ENCODE assay signal across 21 mouse cellular contexts in genomic region chr2:178477228-178477627, GRCm38 (mm10). TPM values are rescaled to one million over a fixed set of nuclear protein-coding genes. Genes with fewer than 3 reads are reported as not detected.
"Had no signal": no experiment of that assay in that cellular context is flagged by ENCODE, and none has a peak within 500 bp of the region (broad histone marks: within the 10 kb centered on the region; RNA-seq: fewer than 3 reads in every experiment).

No protein-coding gene starts in this region.

- H3K9me3 ChIP-seq: limb, embryonic 10.5 days; limb, embryonic 13.5 days; liver, embryonic 15.5 days; stomach, embryonic 15.5 days had no signal

- H3K4me1 ChIP-seq: limb, embryonic 13.5 days; liver, embryonic 12.5 days; liver, embryonic 15.5 days; stomach, embryonic 15.5 days had no signal

- H3K36me3 ChIP-seq: limb, embryonic 10.5 days; limb, embryonic 13.5 days; liver, embryonic 12.5 days; liver, embryonic 15.5 days; stomach, embryonic 15.5 days had no signal

- H3K27me3 ChIP-seq: limb, embryonic 13.5 days; liver, embryonic 12.5 days; liver, embryonic 15.5 days; stomach, embryonic 15.5 days had no signal

- H3K9ac ChIP-seq: limb, embryonic 13.5 days; liver, embryonic 12.5 days; liver, embryonic 15.5 days; stomach, embryonic 15.5 days had no signal

- H3K4me3 ChIP-seq: layer of hippocampus, adult 2 months; limb, embryonic 10.5 days; limb, embryonic 13.5 days; liver, embryonic 12.5 days; liver, embryonic 15.5 days; stomach, embryonic 15.5 days had no signal

- H3K4me2 ChIP-seq: limb, embryonic 13.5 days; liver, embryonic 12.5 days; liver, embryonic 15.5 days; midbrain, embryonic 11.5 days; stomach, embryonic 15.5 days had no signal

- DNase-seq: kidney, adult 2 months; kidney, postnatal 25 days; layer of hippocampus, adult 9-11 months; liver; lung, adult 2 months; lung, postnatal 14 days; lung, postnatal 4 days; midbrain, embryonic 14.5 days; thymus, adult 18-20 months; thymus, postnatal 36 days had no signal

- ATAC-seq: intestine, postnatal 0 days; liver, embryonic 12.5 days had no signal

- H3K27ac ChIP-seq: kidney, postnatal 0 days; layer of hippocampus, adult 2 months; limb, embryonic 10.5 days; limb, embryonic 13.5 days; liver, embryonic 12.5 days; liver, embryonic 15.5 days; stomach, embryonic 15.5 days had no signal

RNA-seq across cellular contexts. Expression of gene Cdh26, which starts 46.9 kb away (rescaled TPM):
- total RNA-seq: megakaryocyte progenitor cell, adult 5-6 weeks; megakaryocyte-erythroid progenitor cell, adult 5-6 weeks had no signal
